Mouse (Mus musculus) frontal cortex, postnatal 36 days (tissue): ENCODE results near the gene Nucb2.

ENCODE experiments used
- DNase-seq, 2 experiments: peaks; one replicate each; pipeline ENCODE4 v3.0.0; 2022; ENCODE audit warnings: low spot score in 2 of 2

Gene Nucb2

DNA sequence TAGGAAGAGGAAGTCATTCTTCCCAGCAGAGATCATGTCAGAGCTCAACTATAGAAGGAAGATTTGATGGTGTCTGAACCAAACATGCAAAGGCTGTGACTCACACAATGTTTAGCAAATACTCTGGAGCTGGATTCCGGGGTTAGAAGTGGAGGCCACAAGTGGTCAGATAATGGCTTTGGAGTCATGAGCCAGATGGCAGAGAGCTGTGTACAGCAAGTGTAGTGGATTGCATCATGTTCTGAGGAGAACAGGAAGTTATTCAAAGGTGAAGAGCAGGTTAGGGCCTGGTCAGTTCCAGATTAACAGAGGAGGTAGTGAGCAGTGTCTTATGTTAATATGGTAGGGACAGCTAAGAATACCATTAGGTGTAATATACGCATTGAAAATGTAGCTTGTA lies 20.4 kb downstream of the Nucb2 start:
- DNase-seq: no peak

DNA sequence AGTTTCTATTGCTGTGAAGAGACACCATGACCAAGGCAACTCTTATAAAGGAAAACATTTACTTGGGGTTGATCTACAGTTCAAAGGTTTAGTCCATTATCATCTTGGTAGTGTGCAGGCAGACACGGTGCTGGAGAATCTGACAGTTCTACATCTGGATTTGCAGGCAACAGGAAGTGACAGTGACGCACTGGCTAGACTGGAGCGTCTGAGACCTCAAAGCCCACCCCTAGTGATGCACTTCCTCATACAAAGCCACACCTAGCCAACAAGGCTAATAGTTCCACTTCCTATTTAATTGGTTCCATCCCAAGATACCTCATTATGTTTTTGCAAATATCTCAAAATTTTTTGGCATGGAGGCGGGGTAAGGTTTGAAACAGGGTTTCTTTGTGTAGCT lies 25.6 kb downstream of the Nucb2 start:
- no peak for DNase-seq

DNA sequence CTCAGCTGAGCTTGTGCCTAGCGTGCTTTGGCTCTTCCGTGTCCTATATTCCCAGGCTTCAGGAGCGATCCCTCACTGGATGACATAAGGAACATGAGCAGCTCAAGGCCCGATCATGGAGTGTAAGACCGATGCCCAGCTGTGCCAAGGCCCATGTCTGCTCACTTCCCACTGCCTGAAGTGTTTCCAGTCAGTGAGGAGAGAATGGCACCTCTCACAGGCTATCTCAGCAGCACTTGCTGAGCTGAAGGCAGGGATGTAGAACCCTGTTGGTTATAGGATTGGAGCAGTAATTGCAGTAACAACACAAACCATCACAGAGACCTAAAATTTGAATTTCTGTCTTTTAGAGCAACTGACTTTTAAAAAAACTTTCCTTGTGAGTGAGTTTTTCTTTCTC lies 26.3 kb downstream of the Nucb2 start:
- DNase-seq: no peak

DNA sequence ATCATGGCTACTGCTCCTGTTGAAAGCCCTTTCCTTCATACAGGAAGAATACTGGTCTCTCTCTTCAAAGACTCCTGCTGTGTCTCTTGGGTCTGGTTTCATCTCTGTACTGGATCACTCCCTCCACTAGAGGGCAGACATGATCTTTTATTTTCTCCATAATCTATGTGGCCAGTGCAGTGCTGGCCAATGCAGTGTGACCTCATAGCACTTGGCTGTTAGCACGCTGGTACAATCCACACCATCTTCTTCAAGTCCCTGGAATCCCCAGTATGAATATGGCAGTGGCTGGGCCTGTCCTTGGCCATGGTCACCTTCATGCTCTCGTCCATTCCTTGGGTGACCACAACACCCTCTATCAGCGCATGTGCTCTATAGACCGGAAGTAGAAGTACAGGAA lies 27.1 kb downstream of the Nucb2 start:
- peak; percentile 10 to 54 for DNase-seq

DNA sequence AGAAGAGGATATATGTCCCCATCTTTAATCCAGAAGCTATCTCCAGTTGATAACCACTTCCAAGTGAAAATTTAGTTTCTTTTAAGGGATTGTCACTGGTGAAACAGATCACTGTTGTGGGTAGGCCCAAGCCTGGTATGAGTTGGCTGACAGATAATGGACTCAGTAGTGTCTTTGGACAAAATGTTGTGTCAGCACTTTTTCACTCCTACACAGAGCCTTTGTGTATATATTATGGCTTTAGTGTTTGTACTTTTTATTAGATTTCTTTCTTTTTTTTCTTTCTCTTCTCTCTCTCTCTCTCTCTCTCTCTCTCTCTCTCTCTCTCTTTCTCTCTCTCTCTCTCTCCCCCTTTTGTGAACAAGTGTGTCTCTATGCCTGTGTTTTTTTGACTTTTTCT lies 52.7 kb downstream of the Nucb2 start:
- no peak for DNase-seq

DNA sequence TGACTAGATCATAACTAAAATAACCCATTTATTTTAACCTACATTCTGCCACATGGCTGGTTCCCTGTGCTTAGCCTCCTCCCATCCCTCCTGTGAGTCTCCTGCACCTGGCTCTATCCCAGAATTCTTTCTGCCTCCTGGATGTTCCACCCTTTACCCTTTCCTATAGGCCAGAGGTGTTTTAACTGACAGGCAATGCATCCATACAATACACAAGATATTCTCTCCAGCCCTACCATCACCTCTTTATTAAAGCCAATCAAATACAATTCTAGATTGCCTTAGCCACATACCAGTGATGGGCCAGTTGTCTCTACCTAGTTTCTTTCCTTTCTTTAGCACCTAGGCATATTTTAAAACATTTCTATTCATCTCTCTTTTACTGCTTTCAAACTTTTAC lies 70.4 kb downstream of the Nucb2 start:
- DNase-seq: peak in 1 of 2 experiments; percentile 4
